Mouse (Mus musculus): ENCODE data around the gene Spp2.
"Not testable (repeated sequence)": the region's sequence is repeated elsewhere in the genome, so short reads cannot be mapped to it uniquely, and the experiment has no call there.

Spp2 gene

DNA sequence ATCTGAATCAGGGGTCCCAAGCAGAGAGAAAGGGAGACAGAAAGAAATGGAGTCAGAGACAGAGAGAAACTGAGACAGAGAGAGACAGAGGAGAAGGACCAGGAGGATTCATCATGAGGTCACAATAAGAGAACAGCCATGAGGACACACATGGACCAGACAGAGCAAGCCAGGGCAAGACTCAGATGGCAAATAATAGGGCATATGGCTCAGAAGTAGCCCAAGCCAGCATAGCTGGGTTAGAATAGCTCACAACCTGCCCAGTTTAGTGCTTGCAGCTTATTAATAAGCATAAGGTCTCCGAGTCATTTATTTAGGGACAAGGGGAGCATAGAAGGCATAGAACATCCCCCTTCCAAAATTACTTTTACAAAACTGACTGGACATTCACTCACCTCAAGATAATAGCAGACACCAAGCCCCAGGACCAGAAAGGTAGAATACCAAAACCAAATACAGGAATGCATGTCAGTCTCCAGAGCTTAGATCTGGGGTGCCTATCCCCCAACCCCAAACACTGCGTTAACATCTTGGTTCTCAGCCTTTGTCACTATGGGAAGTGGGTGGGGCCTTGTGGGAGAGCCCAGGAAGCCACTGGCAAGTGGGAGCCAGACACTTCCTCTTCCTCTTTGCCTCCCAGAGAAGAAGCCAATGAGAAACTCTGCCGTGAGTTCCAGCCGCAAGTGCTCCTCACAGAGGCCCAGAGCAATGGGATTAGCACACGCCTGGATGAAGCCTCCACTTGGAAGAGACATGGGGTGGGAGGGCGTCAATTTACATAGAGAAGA, 26.5 kb downstream of the Spp2 start:
- no peak for DNase-seq (ENCODE audit: low spot score in 2 of 2)

DNA sequence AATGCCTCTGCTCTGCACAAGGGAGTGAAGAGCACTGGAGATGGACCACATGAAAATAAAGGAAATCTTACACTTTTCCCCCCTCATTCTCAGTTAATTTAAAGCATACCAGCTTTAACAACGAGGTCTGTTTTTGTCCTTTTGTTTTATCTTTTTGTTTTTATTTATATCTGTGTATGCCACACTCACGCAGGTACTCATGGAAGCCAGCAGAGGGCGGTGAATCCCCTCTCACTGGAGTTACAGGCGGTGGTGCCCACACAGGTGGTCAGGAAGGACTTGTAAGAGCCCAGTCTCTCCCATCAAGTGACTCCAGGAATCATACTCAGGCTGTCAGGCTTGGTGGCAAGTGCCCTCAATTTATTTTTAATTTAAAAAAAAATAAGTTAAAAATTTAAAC, 27.3 kb downstream of the Spp2 start:
- DNase-seq (ENCODE audit: low spot score in 2 of 2), result no peak

DNA sequence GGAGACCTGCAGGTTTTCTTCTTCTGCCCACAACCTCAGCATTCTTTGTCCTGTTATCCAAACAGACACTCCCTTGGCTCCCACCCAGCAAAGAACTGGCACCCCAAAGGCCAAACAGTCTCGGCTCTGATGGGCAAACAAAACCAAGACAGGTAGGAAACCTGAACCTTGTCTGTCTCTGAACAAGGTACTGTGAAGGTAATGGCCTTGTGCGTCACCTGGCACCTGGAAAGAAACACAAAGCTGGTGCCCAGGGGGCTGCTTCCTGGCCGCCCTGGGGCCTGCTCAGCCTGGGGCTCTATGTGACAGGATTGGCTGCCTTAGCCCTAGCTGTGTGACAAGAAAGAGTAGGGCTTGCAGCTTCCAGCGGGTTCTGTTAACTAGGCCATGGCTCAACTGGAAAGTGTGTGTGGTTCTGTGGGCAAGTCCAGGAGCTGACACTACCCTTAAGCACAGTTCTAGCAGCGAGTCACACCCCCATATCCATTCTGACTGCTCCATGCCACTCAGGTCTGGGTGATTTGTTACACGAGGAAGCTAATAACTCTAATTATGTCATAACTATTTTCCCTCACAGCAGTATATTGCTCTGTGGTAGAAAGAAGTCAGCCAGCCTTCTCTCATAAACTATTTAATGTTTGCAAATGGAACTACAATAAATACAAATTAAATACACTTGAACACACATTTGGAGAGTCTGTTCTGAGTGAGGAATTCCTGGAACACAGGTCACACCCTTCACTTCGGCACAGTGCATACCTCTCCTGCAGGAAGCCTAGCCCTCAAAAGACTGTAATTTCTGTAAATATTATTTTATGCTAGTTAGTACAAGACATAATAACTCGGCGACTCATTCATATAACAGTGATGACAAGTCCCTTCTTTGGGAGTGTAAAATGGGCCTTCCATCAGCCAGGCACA, 30.7 kb downstream of the Spp2 start:
- DNase-seq (ENCODE audit: low spot score in 2 of 2), result no peak

DNA sequence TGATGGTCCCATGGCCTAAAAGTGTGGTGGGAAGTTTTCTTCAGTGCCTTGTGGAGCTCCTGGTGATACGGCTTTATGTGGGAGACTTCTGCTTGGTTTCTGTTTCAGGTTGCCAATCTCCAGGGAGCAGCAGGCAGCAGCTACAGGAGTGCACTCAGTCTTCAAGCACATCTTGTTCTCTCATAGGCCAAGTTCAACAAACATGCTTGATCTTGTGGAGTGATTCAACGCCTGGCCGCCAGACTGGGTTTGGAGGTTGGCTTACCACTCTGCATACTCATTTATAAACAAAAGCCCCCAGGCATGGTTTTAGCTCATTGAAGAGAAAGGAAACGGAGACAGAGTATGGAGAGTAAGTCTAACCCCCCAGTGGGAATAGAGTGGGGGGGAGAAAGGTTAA, 36.6 kb downstream of the Spp2 start:
- no peak for DNase-seq (ENCODE audit: low spot score in 2 of 2)

DNA sequence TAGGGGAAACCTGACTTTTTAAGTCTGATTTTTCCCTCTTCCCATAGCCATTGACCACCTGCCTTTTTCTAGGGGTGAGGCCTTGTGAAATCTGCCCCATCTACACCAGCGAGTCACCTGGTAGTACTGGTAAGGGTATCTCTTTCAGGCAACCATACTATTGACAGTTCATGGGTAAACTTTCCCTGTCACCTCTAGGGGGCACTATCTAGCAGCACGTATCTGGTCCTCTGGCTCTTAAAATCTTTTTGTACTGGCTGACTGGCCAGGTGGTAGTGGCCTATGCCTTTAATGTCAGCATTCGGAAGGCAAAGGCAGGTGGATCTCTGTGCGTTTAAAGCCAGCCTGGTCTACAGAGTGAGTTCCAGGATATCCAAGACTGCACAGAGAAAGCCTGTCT, 38.6 kb downstream of the Spp2 start:
- peak in 1 of 2 experiments; percentile 11 for DNase-seq (ENCODE audit: low spot score in 2 of 2)

DNA sequence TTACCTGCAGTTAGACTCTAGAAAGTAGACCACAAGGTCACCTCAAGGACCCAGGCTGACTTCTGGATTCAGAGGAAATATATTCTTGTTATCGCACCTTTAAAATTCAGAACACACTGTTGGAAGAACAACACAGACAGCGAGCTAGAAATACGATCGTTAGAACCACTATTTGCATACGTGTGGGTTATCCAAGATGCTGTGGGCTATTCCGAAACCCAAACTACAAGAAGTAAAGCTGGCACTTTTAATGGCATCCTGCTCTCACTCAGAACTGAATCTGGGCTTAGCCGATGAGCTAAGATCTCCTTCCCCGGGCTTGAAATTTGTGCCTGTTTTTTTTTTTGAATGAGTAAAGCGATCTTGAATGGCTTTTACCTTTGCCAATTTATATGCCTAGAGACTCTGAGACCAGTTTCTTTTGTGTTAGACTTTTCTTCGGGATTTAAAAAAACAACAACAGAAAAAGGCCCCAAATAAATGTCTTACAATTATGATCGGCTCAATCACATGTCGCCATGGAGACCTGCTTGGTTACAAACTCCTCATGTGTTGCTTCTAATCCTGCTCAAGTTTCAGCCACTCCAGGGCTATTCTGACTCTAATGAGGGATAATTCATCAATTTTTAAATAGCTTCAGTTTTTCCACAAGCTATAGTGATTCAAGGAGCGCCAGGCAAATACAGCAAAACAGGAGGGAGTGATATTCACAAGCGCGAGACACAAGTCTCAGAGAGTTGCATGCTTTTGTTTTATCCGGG, 39.7 kb downstream of the Spp2 start:
- no peak for DNase-seq (ENCODE audit: low spot score in 2 of 2)

DNA sequence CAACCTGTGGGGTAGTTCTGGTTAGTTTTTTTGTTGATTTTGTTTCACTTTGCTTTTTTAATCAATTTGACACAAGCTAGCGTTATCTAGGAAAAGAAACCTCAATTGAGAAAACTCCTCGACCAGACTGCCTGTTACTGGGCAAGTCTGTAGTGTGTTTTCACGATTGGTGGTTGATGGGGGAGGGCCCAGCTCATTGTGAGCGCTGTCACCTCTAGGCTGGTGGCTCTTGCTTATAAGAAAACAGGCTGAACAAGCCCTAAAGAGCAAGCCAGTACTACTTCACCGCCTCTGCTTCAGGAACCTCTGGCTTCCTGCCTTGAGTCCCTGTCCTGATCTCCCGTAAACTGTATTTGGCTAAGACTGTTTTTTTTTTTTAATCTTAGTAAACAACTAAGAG, 40.7 kb downstream of the Spp2 start:
- DNase-seq (ENCODE audit: low spot score in 2 of 2), result no peak

DNA sequence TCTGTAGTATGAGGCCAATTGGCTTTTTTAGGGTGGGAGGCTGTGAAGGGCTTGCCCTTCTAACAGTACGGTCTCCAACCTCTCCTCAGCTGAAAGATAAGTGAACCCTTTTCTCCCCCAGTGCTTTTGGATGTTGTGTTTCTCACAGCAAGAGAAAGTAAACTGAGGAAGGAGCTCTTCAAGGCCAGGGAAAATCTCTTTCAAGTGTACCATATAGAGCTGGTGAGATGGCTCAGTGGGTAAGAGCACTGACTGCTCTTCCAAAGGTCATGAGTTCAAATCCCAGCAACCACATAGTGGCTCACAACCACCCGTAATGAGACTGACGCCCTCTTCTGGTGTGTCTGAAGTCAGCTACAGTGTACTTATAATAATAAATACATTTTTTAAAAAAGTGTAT, 41.3 kb downstream of the Spp2 start:
- not testable (repeated sequence) for DNase-seq (ENCODE audit: low spot score in 2 of 2)

DNA sequence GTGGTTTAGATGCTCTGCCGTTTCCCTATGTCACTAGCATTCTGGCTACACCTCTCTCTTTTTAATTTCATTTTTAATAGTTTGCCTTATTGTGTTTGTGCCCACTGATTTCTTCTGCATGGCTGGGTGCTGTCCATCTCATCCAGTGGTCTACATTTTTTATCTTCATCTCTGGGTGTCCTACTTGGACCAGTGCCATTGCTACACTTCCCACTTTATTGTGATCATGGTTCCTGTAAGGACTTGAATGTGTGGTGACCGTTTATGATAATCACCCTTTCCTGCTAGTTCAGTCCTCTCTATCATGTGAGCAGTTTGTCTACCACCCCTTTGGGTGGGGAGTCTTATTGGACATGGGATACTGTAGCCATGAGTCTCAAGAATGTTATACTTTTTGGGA, 43.0 kb downstream of the Spp2 start:
- DNase-seq (ENCODE audit: low spot score in 2 of 2), result no peak

DNA sequence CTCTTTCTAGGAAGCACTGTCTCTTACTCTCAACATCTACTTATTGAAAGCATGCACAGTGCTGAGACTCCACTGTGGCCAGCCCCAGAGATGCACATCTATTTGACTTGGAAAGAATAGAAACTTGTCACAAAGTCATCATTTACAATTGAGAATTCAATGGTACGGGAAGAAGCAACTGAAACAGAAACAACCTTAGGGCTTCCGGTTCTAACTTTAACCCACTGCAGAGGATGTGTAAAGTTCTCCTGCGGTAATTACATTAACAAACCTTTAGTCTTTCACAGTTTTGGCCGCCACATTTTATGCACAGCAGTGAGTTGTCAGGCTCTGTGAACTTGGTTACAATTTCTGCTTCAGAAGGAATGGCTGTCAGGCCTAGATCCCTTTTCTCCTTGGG, 43.9 kb downstream of the Spp2 start:
- DNase-seq (ENCODE audit: low spot score in 2 of 2), result peak; percentile 4 to 21

DNA sequence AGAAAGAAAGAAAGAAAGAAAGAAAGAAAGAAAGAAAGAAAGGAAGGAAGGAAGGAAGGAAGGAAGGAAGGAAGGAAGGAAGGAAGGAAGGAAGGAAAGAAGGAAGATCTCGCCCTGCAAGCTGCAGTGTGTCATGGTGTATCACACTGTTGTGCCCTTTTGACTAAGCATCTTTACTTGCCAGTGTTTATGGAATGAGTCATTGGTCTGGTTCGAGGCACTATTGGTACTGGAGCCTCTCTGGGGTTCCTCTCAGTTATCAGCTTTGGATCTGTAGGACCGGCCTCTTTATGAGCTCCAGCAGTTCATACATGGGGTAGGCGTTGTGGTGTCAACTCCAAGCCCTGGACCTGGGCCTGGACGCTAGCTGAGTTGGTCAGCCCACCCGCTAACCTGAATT, 45.4 kb downstream of the Spp2 start:
- DNase-seq (ENCODE audit: low spot score in 2 of 2), result no peak

DNA sequence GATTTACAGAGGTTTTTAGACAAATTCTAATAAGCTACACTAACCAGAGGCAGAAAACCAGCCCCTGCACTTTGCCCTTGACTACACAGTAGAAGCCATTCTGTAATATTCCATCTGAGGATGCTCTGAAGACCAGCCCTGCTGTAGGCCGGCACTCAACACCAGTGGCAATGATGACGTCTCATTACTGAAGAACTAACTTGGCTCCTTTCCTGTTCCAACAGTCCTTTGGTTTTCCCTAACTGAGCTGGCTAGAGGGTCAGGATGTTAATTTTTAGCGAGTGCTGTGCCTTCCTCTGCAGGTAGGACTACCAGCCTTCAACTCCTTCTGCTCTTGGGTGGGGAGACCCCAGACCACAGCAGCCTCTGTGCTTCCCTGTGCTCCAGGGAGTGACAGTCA, 47.9 kb downstream of the Spp2 start:
- no peak for DNase-seq (ENCODE audit: low spot score in 2 of 2)

DNA sequence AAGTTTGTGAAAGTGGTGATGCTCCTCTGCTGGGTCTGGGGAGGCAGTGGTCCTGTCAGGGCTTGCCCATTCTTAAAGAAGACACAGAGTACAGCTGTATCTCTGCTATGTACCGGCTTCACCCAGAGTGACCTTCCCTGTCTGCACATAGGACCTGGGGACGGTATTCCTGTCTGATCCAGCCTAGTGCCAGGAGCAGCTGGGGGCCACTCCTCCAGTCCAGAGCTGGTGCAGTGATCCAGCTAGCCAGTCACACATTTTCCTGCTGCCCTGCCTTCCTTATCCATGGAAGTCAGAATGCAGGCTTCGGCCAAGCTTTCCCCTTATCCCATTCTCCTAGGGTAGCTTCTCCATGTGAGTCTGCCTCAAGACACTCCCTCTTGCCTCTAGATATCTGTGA, 49.0 kb downstream of the Spp2 start:
- no peak for DNase-seq (ENCODE audit: low spot score in 2 of 2)

DNA sequence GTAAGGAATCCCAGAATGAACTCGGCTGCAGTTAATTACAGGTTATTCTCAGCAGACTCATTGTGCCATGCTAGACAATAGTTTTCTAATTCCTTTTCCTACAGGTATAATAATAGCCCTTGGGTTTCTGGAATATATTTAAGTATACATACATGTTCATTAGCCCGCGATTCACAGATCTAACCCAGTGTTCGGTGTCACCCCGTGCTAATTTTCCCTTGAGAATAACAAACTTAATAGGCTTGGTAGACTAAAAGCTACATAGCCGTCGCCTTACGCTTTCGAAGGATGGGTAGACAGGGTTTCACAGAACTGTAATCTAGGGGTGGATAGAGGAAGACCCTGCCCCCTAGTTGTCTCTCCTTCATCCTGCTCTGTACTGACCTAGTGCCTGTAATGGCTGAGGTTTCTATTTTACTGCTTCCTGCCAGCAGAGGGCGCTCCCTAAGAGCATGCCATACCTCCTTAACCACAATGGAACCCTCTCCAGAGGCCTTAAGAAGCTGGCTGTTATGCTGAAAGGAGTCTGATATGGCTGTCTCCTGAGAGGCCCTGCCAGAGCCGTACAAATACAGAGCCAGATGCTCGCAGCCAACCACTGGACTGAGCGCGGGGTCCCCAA, 49.8 kb downstream of the Spp2 start:
- peak; percentile 48 to 54 for DNase-seq (ENCODE audit: low spot score in 2 of 2)

DNA sequence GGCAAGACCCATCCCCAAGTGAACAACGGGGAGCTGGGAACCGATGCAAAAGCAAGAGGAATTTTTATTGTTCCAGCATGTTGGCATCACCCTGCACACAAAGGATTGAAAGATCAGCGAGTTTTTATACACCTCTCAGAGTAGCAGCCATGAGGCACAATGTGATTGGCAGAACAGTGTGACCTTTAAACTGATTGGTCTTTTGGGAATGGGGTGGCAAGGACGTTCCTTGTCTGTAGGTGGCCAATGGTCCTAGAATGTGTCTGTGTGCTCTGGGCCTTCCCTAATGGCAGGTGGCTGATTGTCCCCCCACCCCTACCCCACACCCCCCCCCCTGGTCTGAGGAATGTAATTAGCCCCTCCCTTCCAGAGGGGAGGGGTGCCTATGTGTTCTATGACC, 52.4 kb downstream of the Spp2 start:
- DNase-seq (ENCODE audit: low spot score in 2 of 2), result no peak

DNA sequence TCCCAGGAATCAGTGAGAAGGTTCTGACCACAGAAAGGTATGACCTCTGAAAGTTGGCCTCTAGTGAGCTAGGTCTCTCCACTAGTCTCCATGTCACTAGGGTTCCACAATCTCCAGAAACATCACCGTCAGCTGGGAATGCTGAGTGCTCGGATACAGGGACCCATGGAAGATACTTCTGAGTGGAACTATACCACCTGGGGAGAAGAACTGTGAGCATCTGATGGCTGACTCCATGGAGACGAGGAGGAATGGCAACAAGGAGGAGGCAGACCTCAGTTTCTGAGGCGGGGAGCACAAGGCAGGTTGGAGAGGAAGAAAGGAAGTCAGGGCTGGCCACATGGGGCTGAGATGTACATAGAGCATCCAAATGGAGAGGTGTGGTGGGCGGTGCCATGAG, 52.9 kb downstream of the Spp2 start:
- DNase-seq (ENCODE audit: low spot score in 2 of 2), result no peak

DNA sequence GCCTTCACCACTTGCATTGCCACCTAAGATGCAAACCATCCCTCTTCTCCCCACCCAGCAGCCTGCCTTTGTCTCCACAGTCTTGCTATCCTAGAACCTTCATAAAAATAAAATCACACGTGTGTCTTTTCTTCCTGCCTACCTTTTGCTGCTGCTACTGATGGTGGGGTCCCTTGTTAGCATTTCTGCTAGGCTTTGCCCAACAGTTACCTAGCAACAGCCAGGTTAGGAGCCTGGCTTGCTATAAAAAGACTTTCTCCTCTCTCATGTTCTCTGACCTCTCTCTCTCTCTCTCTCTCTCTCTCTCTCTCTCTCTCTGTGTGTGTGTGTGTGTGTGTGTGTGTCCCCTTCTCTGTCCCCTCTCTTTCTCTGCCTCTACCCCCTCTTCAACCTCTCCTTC, 54.3 kb downstream of the Spp2 start:
- no peak for DNase-seq (ENCODE audit: low spot score in 2 of 2)

DNA sequence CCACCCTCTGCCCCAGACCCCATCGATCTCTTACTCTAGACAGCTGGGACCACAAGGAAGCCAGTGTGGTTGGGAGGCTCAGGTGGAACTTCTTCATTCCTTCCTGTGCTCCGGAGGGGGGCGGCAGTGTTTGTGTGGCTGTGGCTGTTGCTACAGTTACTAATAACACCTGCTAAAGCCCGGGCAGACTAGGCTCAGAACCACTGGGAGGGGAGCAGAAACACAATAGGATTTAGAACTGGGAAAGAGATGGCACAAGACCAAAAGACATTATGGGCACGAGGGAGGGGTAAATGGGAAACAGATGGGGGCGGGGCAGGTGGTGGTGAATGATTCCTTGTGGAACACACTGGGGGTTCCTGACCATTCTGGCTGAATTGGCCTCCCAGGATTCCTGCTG, 55.7 kb downstream of the Spp2 start:
- peak in 1 of 2 experiments; percentile 5 for DNase-seq (ENCODE audit: low spot score in 2 of 2)

DNA sequence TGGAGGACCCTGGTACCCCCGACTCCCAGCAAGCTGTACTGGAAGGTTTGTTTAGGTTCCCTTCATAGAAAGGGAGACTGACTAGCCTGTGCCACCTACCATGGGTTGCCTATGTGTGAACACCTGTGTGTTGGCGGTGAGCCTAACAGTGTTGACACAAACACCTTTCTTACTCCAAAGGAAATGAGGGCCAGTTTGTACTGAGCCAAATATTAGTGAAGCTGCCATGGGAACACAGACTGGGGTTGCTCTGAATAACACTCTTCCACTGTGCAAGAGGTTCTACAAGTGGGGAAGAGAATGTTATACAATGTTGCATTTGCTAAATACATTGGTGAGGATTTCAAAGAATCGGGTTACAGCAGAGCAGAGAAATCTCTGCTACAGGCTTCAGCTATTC, 56.5 kb downstream of the Spp2 start:
- DNase-seq (ENCODE audit: low spot score in 2 of 2), result no peak

DNA sequence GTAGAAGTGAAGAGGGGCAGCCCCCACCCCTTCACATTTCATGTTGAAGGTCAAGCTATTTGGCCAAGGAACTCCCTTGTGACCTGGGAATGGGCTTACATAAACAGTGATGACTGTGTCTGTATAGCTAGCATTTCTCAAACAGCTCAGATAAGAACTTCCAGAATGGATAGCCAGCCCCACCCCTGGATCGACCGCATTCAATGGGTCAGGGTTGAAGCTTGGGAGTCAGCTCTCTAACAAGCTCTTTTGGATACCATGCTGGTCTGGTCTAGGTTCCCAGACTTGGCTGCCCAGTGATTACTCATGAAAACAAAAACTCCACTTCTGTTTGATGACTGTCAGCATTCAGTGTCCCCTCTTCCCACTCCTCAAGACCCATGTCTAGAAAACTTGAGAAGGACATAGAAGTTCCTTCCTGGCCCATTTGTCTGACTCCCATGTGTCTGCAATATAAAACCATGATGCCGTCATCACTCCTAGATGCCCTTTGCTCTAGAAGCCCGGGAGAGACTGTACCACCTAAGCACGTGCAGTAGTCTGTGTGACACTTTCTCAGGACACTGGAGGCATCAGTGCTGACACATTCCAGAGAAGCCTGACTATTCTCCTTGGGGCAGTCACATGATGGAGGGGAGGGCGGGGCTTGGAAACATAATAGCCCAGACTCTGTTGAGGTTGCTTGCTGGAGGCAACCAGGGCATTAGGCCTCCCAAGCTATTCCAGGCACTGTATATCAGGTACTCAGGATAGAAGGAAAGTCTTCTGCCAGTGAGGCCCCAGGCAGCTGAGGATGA, 57.5 kb downstream of the Spp2 start:
- DNase-seq (ENCODE audit: low spot score in 2 of 2), result no peak

DNA sequence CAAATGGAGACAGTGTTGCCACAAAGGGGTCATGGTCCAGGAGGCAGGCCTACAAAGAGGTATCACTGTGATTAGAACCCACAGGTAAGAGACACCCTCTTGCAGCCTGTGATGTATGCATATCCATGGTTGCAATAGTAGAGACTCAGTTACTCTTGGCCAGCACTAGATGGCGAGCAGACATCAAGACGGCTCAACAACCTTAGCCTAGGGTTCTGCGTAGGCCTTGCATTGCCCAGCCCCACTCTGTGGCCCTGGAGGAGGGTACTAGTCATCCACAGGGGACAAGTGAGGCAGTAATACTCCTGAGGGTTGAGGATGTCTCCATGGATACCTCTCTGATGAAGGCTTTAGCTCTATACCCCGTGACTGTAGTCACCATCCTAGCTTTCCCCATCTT, 59.0 kb downstream of the Spp2 start:
- peak in 1 of 2 experiments; percentile 6 for DNase-seq (ENCODE audit: low spot score in 2 of 2)

Data from natural killer cell, adult 2 months (primary cell).